Mouse (Mus musculus) lung, postnatal 0 days (tissue): ENCODE measurements around the gene Enox1. TPM values are rescaled to one million over a fixed set of nuclear protein-coding genes. Genes with fewer than 3 reads are reported as not detected.

ENCODE experiments used
- ATAC-seq: fragments of 200-750 bp; cut with Nextera tagmentation; 2 replicates; pipeline ENCODE4 v1.8.0; 2017; ENCODE audit warnings: moderate library complexity
- DNase-seq: peaks from one replicate; pipeline ENCODE4 v3.0.0-alpha.2; 2016; ENCODE audit warnings: low spot score
- H3K27ac ChIP-seq: fragments of 300-500 bp; sonication (generic); 2 replicates; pipeline ENCODE4 v1.5.1; 2014; ENCODE audit warnings: antibody characterized with exemption, mild to moderate bottlenecking, low read length, mixed read lengths
- H3K27me3 ChIP-seq: fragments of 300-500 bp; sonication (generic); replicated peaks from 2 replicates; pipeline ENCODE4 v1.6.1; 2014; ENCODE audit warnings: low read length, mixed read lengths; ENCODE audit not compliant: insufficient read depth
- H3K36me3 ChIP-seq: fragments of 300-500 bp; sonication (generic); 2 replicates; pipeline ENCODE4 v1.6.1; 2014; ENCODE audit warnings: low read length, mixed read lengths; ENCODE audit not compliant: insufficient read depth
- H3K4me1 ChIP-seq: fragments of 300-500 bp; sonication (generic); 2 replicates; pipeline ENCODE4 v1.6.1; 2014; ENCODE audit warnings: antibody characterized with exemption, low read depth, low read length, mixed read lengths; ENCODE audit not compliant: insufficient read depth
- H3K4me2 ChIP-seq: fragments of 300-500 bp; sonication (generic); replicated peaks from 2 replicates; pipeline ENCODE4 v1.6.1; 2014; ENCODE audit warnings: low read depth, mild to moderate bottlenecking, low read length, moderate library complexity, mixed read lengths
- H3K4me3 ChIP-seq: fragments of 300-500 bp; sonication (generic); 2 replicates; pipeline ENCODE4 v1.5.1; 2014; ENCODE audit warnings: low read depth, low read length
- H3K9ac ChIP-seq: fragments of 300-500 bp; sonication (generic); replicated peaks from 2 replicates; pipeline ENCODE4 v1.6.1; 2014; ENCODE audit warnings: low read depth, mild to moderate bottlenecking
- H3K9me3 ChIP-seq: fragments of 300-500 bp; sonication (generic); 2 replicates; pipeline ENCODE4 v1.6.1; 2016; ENCODE audit warnings: low read length, mixed read lengths
- CTCF ChIP-seq: IDR thresholded peaks from 2 replicates; pipeline ENCODE4 v1.5.1; 2016; ENCODE audit warnings: antibody characterized with exemption, mild to moderate bottlenecking
- EP300 ChIP-seq: IDR thresholded peaks from 2 replicates; pipeline ENCODE4 v1.6.1; 2016; ENCODE audit warnings: antibody characterized with exemption, mild to moderate bottlenecking, control low read depth
- WGBS: fragments of 180-500 bp; shearing (Covaris S2); extraction: QIAGEN DNeasy Blood & Tissue Kit; methylation state at CpG from one replicate; pipeline ENCODE4 v1.1.7; 2014; 5-methylcytosine and 5-hydroxymethylcytosine counted together
- polyA plus RNA-seq: library from polyadenylated mRNA; unstranded; fragments of >200 nt; fragmentation: Nextera tagmentation; extraction: Ambion mirVana; gene quantifications from 2 replicates; pipeline ENCODE4 v1.2.1, GENCODE M21; 2015

Enox1 gene
- polyA plus RNA-seq, 1 experiment from 2014 or later, result 1.5 TPM

DNA sequence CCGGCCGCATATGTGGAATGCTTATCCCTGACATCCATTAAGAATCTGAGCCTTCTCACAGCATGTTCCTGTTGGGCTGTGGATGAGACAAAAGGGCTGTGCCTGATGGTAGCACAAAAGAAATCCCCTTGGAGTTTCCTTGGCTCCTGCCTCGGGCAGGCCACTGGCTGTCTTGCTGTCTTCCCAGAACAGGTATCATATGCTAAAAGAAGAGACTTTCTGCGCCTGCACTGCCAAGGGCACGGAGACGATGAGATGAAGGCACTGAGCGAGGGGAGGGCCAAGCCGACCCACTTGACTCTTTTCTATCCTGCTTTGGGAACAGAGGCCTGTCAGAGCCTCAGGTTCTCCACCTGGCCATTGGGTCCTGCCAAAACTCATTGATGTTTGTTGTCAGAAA is 491.7 kb downstream of the Enox1 start:
- H3K9me3 ChIP-seq, result no peaks in the 10 kb centered on the region
- H3K27me3 ChIP-seq, result no peaks in the 10 kb centered on the region
- no peak for DNase-seq
- no peak overlapping the region for H3K4me3 ChIP-seq
- no peaks in the 10 kb centered on the region for H3K4me1 ChIP-seq
- no peak overlapping the region for H3K27ac ChIP-seq
- ATAC-seq, result no peak
- no peak overlapping the region for H3K4me2 ChIP-seq
- no peak overlapping the region for H3K9ac ChIP-seq
- TF ChIP-seq EP300, result no peak
- TF ChIP-seq CTCF, result no peak
- 88% methylated on average over 8 of the region's 8 CpGs for WGBS
- H3K36me3 ChIP-seq, result no peaks in the 10 kb centered on the region

DNA sequence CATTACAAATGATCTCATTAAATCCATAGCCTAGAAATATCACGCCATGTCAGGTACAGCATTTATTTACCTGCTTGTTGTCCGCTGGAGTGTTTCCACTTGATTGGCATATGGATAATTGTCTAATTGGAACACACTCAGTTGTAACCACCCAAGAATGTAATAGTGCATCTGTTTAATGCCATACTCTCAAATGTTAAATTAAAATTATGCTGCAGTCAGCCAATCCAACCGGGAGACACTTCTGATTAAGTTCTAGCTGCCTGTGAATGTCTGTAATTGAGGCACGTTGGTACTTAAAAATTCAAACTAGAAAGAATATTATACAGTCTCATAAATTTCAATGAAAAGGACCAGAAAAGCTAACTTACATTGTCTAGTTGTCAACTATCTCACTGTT is 502.2 kb downstream of the Enox1 start:
- no peak for ATAC-seq

DNA sequence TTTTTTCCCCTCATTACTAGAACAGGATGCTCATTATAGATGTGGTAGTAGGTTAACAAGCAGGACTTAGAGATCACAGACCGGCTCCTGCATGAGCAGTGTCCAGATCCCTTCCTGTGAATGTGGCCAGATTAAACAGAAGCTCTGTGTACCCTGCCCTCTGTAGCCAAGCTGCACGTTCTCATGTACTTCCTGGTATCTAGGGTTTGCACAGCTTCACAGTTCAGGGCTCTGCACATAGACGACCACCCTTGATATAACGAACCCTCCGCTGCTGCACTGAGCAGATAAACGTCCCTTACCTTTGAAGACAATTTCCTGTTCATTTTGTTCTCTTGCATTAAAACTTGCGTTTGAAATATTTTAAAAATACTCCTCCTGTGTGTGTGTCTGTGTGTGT is 505.7 kb downstream of the Enox1 start:
- Histone ChIP-seq H3K36me3 (no peaks in the 10 kb centered on the region), H3K9ac (no peak overlapping the region), H3K4me2 (no peak overlapping the region), H3K9me3 (no peaks in the 10 kb centered on the region), H3K27me3 (no peaks in the 10 kb centered on the region), H3K4me1 (no peaks in the 10 kb centered on the region), H3K4me3 (no peak overlapping the region), H3K27ac (no peak overlapping the region)
- WGBS, result 34% methylated on average over 7 of the region's 7 CpGs
- ATAC-seq (no peak), DNase-seq (no peak)
- TF ChIP-seq EP300 (no peak), CTCF (no peak)

More for the DNA sequence above, 502.2 kb downstream of the Enox1 start:
- H3K9ac ChIP-seq, result no peak overlapping the region
- no peak overlapping the region for H3K4me3 ChIP-seq
- H3K4me2 ChIP-seq, result no peak overlapping the region
- TF ChIP-seq CTCF (no peak), EP300 (no peak)
- H3K9me3 ChIP-seq, result no peaks in the 10 kb centered on the region
- no peaks in the 10 kb centered on the region for H3K27me3 ChIP-seq
- WGBS, result 92% methylated on average over 4 of the region's 4 CpGs
- no peak for DNase-seq
- H3K27ac ChIP-seq, result no peak overlapping the region
- no peaks in the 10 kb centered on the region for H3K36me3 ChIP-seq
- H3K4me1 ChIP-seq, result no peaks in the 10 kb centered on the region

DNA sequence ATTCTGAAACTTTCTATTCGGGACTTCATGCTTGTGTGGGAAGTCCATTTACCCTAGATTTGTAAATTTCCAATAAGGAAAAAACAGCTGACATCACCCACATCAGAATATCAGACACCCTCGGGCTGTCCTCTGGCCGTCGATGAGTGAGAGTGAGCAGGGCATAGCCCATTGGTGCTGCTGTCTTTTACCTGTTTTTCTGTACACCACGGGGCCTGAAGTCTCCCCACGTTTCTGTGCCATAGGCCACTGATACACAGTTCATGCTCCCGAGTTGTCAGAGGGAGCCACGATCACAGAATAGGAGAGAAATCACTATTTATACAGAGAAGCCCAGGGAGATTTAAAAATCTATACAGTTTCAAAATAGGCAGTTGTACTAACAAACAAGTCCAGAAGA is 506.4 kb downstream of the Enox1 start:
- 66% methylated on average over 8 of the region's 8 CpGs for WGBS
- H3K9me3 ChIP-seq, result no peaks in the 10 kb centered on the region
- H3K36me3 ChIP-seq, result no peaks in the 10 kb centered on the region
- H3K4me3 ChIP-seq, result no peak overlapping the region
- H3K9ac ChIP-seq, result no peak overlapping the region
- H3K4me2 ChIP-seq, result no peak overlapping the region
- ATAC-seq (no peak), DNase-seq (no peak)
- no peak overlapping the region for H3K27ac ChIP-seq
- no peaks in the 10 kb centered on the region for H3K4me1 ChIP-seq
- no peak for TF ChIP-seq CTCF
- TF ChIP-seq EP300, result no peak
- H3K27me3 ChIP-seq, result no peaks in the 10 kb centered on the region

DNA sequence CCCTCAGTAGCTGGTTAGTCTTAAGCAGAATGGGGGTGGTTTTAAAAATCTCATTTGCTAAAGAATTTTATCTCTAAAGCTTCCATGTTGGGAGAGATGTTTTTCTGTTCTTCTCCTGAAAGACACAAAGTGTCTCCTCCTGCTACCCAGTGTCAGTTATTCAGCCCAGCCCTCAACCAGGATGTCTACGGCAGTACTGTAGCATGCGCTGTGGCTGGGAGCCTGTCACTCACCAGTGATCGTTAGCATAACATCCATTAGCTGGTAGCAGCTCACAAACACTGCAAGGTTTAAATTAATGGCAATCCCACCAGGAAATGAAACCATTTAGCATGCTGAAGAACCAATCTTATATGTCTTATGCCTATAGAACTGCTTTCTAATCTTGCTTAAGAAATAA is 511.5 kb downstream of the Enox1 start:
- no peak for ATAC-seq
- no peak for DNase-seq
- no peaks in the 10 kb centered on the region for H3K9me3 ChIP-seq
- no peak overlapping the region for H3K27ac ChIP-seq
- H3K27me3 ChIP-seq, result no peaks in the 10 kb centered on the region
- H3K4me1 ChIP-seq, result no peaks in the 10 kb centered on the region
- H3K9ac ChIP-seq, result no peak overlapping the region
- WGBS, result 59% methylated on average over 3 of the region's 3 CpGs
- no peak overlapping the region for H3K4me3 ChIP-seq
- H3K36me3 ChIP-seq, result no peaks in the 10 kb centered on the region
- no peak for TF ChIP-seq CTCF
- TF ChIP-seq EP300, result no peak
- H3K4me2 ChIP-seq, result no peak overlapping the region

DNA sequence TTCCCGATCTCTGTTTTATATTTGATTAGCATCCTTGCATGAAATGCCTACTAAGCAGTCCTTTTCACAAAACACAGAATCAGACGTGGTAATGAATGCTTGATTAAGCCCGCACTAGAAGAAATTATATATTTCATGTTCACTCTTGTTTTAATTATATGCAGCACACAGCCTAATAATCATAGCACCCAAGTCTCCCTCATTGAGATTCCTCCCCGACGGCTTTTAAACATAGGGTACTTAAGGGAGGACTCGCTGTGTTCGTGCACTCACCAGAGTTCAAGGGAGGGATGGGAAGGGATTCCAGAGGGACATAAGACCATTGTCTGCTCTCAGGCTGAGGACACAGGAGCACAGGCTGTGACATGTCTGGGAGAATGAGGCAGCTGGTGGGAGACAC is 512.9 kb downstream of the Enox1 start:
- no peaks in the 10 kb centered on the region for H3K4me1 ChIP-seq
- H3K36me3 ChIP-seq, result no peaks in the 10 kb centered on the region

DNA sequence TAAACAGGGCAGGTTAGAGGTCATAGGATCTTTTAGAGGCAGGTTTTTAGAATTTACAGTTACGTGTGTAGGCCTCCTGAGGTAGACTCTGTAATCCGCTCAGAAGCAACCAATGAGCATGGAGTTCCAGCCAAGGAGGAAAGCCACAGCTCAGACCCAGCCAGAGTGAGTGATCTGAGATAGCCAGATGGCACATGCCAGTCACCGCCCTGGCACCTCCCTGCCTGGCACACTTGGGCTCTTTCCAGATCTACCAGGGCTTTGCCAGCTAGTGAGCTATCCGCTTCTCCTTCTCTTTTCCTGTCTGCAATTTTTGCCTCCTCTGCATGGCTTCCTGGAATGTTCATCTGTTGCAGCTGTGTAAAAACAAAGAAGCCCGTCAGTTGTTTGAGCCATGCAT is 514.4 kb downstream of the Enox1 start:
- 73% methylated on average over 5 of the region's 5 CpGs for whole genome bisulfite sequencing
- TF ChIP-seq CTCF (no peak), EP300 (no peak)
- Histone ChIP-seq H3K9ac (no peak overlapping the region), H3K27ac (no peak overlapping the region), H3K9me3 (no peaks in the 10 kb centered on the region), H3K27me3 (no peaks in the 10 kb centered on the region), H3K4me1 (no peaks in the 10 kb centered on the region), H3K4me2 (no peak overlapping the region), H3K36me3 (no peaks in the 10 kb centered on the region), H3K4me3 (no peak overlapping the region)
- ATAC-seq (no peak), DNase-seq (no peak)

More for the DNA sequence above, 512.9 kb downstream of the Enox1 start:
- no peak overlapping the region for H3K4me2 ChIP-seq
- H3K27ac ChIP-seq, result no peak overlapping the region
- H3K9me3 ChIP-seq, result no peaks in the 10 kb centered on the region
- H3K9ac ChIP-seq, result no peak overlapping the region
- ATAC-seq, result no peak
- TF ChIP-seq EP300 (no peak), CTCF (no peak)
- 83% methylated on average over 7 of the region's 7 CpGs for WGBS
- H3K4me3 ChIP-seq, result no peak overlapping the region
- no peaks in the 10 kb centered on the region for H3K27me3 ChIP-seq
- no peak for DNase-seq
